Mouse (Mus musculus) 416B (cell line): ENCODE data around the gene Matn4.

Source experiments
- DNase-seq: peaks from one replicate; pipeline ENCODE4 v3.0.0; 2011; ENCODE audit warnings: low read depth

Gene Matn4

GRCm38 (mm10) chr2:164371371-164371770, 33.6 kb downstream of the Matn4 start:
- no peak for DNase-seq

- DNase-seq = no peak
These were observed 36.3 kb downstream of the Matn4 start for GRCm38 (mm10) chr2:164368620-164369105.

- DNase-seq = no peak
These were observed 38.0 kb downstream of the Matn4 start for GRCm38 (mm10) chr2:164366947-164367346.

GRCm38 (mm10) chr2:164360974-164361657, 43.8 kb downstream of the Matn4 start:
- no peak for DNase-seq

- no peak for DNase-seq
These were observed 45.3 kb downstream of the Matn4 start for GRCm38 (mm10) chr2:164359668-164360067.

GRCm38 (mm10) chr2:164359031-164359430, 45.9 kb downstream of the Matn4 start:
- DNase-seq = peak; percentile 38

- peak; percentile 53 for DNase-seq
These were observed 46.6 kb downstream of the Matn4 start for GRCm38 (mm10) chr2:164358373-164358772.

- DNase-seq = peak; percentile 88
These were observed 48.6 kb downstream of the Matn4 start for GRCm38 (mm10) chr2:164356177-164356967.

- no peak for DNase-seq
These were observed 51.6 kb downstream of the Matn4 start for GRCm38 (mm10) chr2:164353356-164353755.

- DNase-seq = no peak
These were observed 52.3 kb downstream of the Matn4 start for GRCm38 (mm10) chr2:164352697-164353096.

- peak; percentile 74 for DNase-seq
These were observed 56.0 kb downstream of the Matn4 start for GRCm38 (mm10) chr2:164348980-164349379.

- DNase-seq = peak; percentile 53
These were observed 57.3 kb downstream of the Matn4 start for GRCm38 (mm10) chr2:164347697-164348096.

GRCm38 (mm10) chr2:164343732-164344131, 61.2 kb downstream of the Matn4 start:
- DNase-seq = peak; percentile 36
